Mouse (Mus musculus) adrenal gland, postnatal 0 days (tissue): ENCODE results near the gene Ptprg. TPM values are rescaled to one million over a fixed set of nuclear protein-coding genes. Genes with fewer than 3 reads are reported as not detected.

Source experiments
- polyA plus RNA-seq: library from polyadenylated mRNA; unstranded; fragments of >200 nt; fragmentation: Nextera tagmentation; extraction: Ambion mirVana; gene quantifications from 2 replicates; pipeline ENCODE4 v1.2.1, GENCODE M21; 2015

The Ptprg gene
- 7.2 and 15.1 TPM in 2 replicates for polyA plus RNA-seq

GRCm38 (mm10) chr14:11553273-11553665, at the start of gene Ptprg:
Gene Ptprg (plus strand): TSS chr14:11553532.

GRCm38 (mm10) chr14:12283641-12284040, 730.3 kb downstream of the Ptprg start, which contains the start of gene Gm49355:
Gene Gm49355 (plus strand): TSS chr14:12283976.

GRCm38 (mm10) chr14:12284141-12284912, 731.0 kb downstream of the Ptprg start, which contains the start of gene 3830406C13Rik:
Gene 3830406C13Rik (plus strand): TSS chr14:12284173.

Other genes starting within 250 kb of the Ptprg start
- gene Gm3839, start 196.8 kb upstream of the Ptprg start, polyA plus RNA-seq = 0.72 and 1.2 TPM in 2 replicates